Mouse (Mus musculus): ENCODE data around the gene Hmgn1. TPM values are rescaled to one million over a fixed set of nuclear protein-coding genes. Genes with fewer than 3 reads are reported as not detected.

The Hmgn1 gene
- 284 and 309 TPM in 2 replicates for polyA plus RNA-seq (2011; ENCODE audit: insufficient read depth, insufficient read length, low read depth, missing spikeins)

DNA sequence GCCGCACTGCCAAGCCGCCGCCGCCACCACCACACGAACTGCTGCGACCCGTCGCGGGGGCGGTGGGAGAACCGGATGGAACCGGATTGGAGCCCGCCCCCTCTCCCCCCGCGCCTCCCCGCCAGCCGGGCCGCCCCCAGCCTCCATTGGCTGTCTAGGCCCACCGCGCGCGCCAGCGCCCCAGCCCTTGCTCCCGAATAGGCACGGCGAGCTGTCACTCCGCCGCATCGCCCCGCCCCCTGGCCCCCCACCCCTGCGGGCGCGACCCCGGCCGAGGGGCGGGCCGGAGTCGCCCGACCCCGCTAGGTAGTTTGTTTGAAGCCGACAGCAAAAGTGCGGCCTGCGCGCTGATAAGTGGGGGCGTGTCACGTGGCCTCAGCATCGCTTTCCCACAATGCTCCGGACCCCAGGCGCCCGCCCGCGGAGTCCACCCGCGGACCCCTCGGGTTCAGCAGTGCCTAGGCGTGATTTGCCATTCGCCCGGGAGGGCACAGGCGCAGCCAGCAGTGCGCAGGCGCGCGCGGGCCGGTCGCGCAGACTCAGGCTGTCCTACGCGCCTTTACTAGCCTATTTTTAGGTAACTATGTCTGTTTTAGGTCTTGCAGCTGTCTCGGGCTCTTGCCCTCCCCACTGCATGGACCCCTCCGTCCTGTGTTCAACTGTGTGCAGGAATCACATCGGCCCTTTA lies at the start of gene Hmgn1:
Gene Hmgn1 (minus strand): TSS at position 73 of the 688 bp plus-strand sequence.
- no peaks in the 10 kb centered on the region for H3K27me3 ChIP-seq (ENCODE audit: control insufficient read depth, insufficient read depth, low read length, poor library complexity, severe bottlenecking)
- H3K36me3 ChIP-seq (ENCODE audit: control insufficient read depth, insufficient read depth, low read length, poor library complexity, severe bottlenecking) = peaks cover 32% of the 10 kb centered on the region
- no peaks in the 10 kb centered on the region for H3K9me3 ChIP-seq (replicated peaks; ENCODE audit: control insufficient read depth, insufficient read depth, low read length, poor library complexity, severe bottlenecking)
- peaks cover 2% of the 10 kb centered on the region for H3K4me1 ChIP-seq (ENCODE audit: control insufficient read depth, insufficient read depth, low read length)
- peak within 1 kb of the TSS; percentile 25; the same call in 1 of the 2 replicates for H3K27ac ChIP-seq (ENCODE audit: insufficient read depth, low read length)
- peak within 1 kb of the TSS; percentile 78 for H3K4me3 ChIP-seq (ENCODE audit: low read depth, low read length)
- peak; percentile 95 for TF ChIP-seq POLR2A (IDR thresholded peaks at IDR 0.05; ENCODE audit: insufficient read depth, low read length)
- no peak for TF ChIP-seq EP300 (IDR thresholded peaks at IDR 0.05; ENCODE audit: insufficient read depth, low read depth, low read length)
- TF ChIP-seq CTCF (IDR thresholded peaks at IDR 0.05; ENCODE audit: low read depth, low read length) = no peak
- H3K9ac ChIP-seq (ENCODE audit: low read depth, poor library complexity, severe bottlenecking) = peak within 1 kb of the TSS; percentile 98

DNA sequence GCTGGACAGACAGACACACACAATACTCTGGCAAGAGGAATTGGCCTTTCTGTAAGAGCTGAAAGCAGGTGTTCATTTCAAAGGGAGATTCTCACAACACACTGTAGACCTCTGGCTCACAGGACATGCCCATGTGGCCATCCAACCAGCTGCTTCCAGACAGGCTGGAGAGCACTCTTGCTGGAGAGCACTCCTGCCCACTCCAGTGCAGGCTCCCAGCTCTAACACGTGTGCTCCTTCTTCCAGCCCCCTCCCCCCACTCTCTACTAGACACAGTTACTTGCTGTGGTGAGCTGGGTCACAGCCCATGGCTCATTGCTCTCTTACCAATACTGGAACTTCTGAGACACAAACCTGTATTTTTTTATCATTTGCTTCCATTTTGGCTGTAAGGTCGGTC lies 47.9 kb upstream of the Hmgn1 start:
- Histone ChIP-seq H3K9ac (ENCODE audit: low read depth, poor library complexity, severe bottlenecking) (no peak overlapping the region), H3K27me3 (ENCODE audit: control insufficient read depth, insufficient read depth, low read length, poor library complexity, severe bottlenecking) (no peaks in the 10 kb centered on the region), H3K4me3 (ENCODE audit: low read depth, low read length) (no peak overlapping the region), H3K4me1 (ENCODE audit: control insufficient read depth, insufficient read depth, low read length) (no peaks in the 10 kb centered on the region), H3K27ac (ENCODE audit: insufficient read depth, low read length) (no peak overlapping the region), H3K9me3 (replicated peaks; ENCODE audit: control insufficient read depth, insufficient read depth, low read length, poor library complexity, severe bottlenecking) (peaks cover 3% of the 10 kb centered on the region; the same call in 1 of the 2 replicates), H3K36me3 (ENCODE audit: control insufficient read depth, insufficient read depth, low read length, poor library complexity, severe bottlenecking) (no peaks in the 10 kb centered on the region)
- TF ChIP-seq POLR2A (IDR thresholded peaks at IDR 0.05; ENCODE audit: insufficient read depth, low read length) = no peak
- no peak for TF ChIP-seq CTCF (IDR thresholded peaks at IDR 0.05; ENCODE audit: low read depth, low read length)
- no peak for TF ChIP-seq EP300 (IDR thresholded peaks at IDR 0.05; ENCODE audit: insufficient read depth, low read depth, low read length)

DNA sequence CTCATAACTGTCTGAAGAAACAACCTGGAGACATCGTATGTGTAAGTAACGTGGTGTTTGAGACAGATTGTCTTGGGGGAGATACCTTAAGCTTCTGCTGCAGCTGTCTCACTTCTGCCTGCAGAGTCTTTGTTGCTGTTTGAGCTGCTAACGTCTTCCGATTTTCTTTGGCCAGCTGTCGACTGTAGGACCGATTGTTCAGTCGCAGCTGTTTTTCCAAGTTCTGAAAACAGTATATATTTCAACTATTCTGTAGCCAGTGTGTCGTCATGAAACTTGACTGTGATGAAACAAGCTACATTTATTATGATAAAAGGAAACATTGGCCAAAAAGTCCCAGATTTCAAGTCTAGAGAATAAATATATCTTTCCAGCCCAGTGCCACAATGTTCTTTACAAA lies 46.1 kb upstream of the Hmgn1 start:
- TF ChIP-seq CTCF (IDR thresholded peaks at IDR 0.05; ENCODE audit: low read depth, low read length) (no peak), EP300 (IDR thresholded peaks at IDR 0.05; ENCODE audit: insufficient read depth, low read depth, low read length) (no peak), POLR2A (IDR thresholded peaks at IDR 0.05; ENCODE audit: insufficient read depth, low read length) (no peak)
- Histone ChIP-seq H3K9me3 (replicated peaks; ENCODE audit: control insufficient read depth, insufficient read depth, low read length, poor library complexity, severe bottlenecking) (0 out of 2 replicates have a peak, but pooled peaks cover under 1% of the 10 kb centered on the region), H3K4me1 (ENCODE audit: control insufficient read depth, insufficient read depth, low read length) (no peaks in the 10 kb centered on the region), H3K4me3 (ENCODE audit: low read depth, low read length) (no peak overlapping the region), H3K27me3 (ENCODE audit: control insufficient read depth, insufficient read depth, low read length, poor library complexity, severe bottlenecking) (no peaks in the 10 kb centered on the region), H3K27ac (ENCODE audit: insufficient read depth, low read length) (no peak overlapping the region), H3K9ac (ENCODE audit: low read depth, poor library complexity, severe bottlenecking) (no peak overlapping the region), H3K36me3 (ENCODE audit: control insufficient read depth, insufficient read depth, low read length, poor library complexity, severe bottlenecking) (no peaks in the 10 kb centered on the region)

DNA sequence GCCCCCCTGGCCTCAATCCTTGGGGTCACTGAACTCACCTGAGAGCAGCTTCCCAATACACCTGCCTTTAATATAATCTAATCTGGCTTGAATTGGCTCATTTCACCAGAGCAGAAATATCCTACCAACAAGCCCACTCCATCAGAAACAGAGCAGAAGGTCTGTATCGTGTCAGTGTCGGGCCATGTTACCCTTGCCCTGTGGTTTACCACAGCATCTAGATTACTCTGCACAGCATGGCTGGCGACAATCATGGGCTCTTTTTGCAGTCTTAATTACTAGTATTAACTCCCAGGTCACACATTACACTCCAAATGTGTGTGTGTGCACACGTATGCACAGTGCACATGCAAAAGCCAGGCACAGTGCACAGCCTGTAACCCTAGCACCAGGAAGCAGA lies 41.3 kb upstream of the Hmgn1 start:
- no peak for TF ChIP-seq CTCF (IDR thresholded peaks at IDR 0.05; ENCODE audit: low read depth, low read length)
- TF ChIP-seq EP300 (IDR thresholded peaks at IDR 0.05; ENCODE audit: insufficient read depth, low read depth, low read length) = no peak
- no peak for TF ChIP-seq POLR2A (IDR thresholded peaks at IDR 0.05; ENCODE audit: insufficient read depth, low read length)
- Histone ChIP-seq H3K36me3 (ENCODE audit: control insufficient read depth, insufficient read depth, low read length, poor library complexity, severe bottlenecking) (no peaks in the 10 kb centered on the region), H3K27ac (ENCODE audit: insufficient read depth, low read length) (no peak overlapping the region), H3K4me3 (ENCODE audit: low read depth, low read length) (no peak overlapping the region), H3K9ac (ENCODE audit: low read depth, poor library complexity, severe bottlenecking) (no peak overlapping the region), H3K9me3 (replicated peaks; ENCODE audit: control insufficient read depth, insufficient read depth, low read length, poor library complexity, severe bottlenecking) (no peaks in the 10 kb centered on the region; the same call in 1 of the 2 replicates), H3K4me1 (ENCODE audit: control insufficient read depth, insufficient read depth, low read length) (no peaks in the 10 kb centered on the region), H3K27me3 (ENCODE audit: control insufficient read depth, insufficient read depth, low read length, poor library complexity, severe bottlenecking) (no peaks in the 10 kb centered on the region)

DNA sequence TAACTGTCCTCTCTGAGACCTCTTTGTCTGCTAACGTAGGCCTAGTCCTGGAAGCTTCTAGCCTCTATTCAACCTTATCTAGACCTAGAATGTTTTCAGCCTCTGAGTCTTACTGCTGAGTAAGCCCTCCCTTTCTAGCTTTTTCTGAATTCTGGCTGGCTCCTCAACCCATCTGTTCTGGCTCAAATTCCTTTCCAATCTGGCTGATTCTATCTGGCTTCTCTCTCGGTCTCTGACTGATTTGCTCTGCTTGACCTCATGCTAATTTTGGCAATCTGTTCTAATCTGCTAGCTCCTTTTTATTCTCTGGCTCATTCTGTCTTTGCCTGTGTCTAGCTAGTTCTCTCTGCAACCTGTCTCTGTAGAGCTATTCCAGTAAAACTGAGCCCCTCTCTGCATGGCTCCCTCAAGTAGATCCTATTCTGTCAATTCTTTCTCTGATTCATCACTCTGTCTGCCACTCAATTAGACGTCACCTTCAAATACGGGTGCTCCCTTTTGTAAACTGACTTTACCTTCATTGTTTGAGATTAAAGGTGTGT lies 38.3 kb upstream of the Hmgn1 start:
- H3K9me3 ChIP-seq (replicated peaks; ENCODE audit: control insufficient read depth, insufficient read depth, low read length, poor library complexity, severe bottlenecking) = no peaks in the 10 kb centered on the region; the same call in 1 of the 2 replicates
- no peaks in the 10 kb centered on the region for H3K27me3 ChIP-seq (ENCODE audit: control insufficient read depth, insufficient read depth, low read length, poor library complexity, severe bottlenecking)
- no peak overlapping the region for H3K9ac ChIP-seq (ENCODE audit: low read depth, poor library complexity, severe bottlenecking)
- H3K4me1 ChIP-seq (ENCODE audit: control insufficient read depth, insufficient read depth, low read length) = no peaks in the 10 kb centered on the region
- H3K36me3 ChIP-seq (ENCODE audit: control insufficient read depth, insufficient read depth, low read length, poor library complexity, severe bottlenecking) = no peaks in the 10 kb centered on the region
- TF ChIP-seq POLR2A (IDR thresholded peaks at IDR 0.05; ENCODE audit: insufficient read depth, low read length) = no peak
- no peak for TF ChIP-seq EP300 (IDR thresholded peaks at IDR 0.05; ENCODE audit: insufficient read depth, low read depth, low read length)
- no peak for TF ChIP-seq CTCF (IDR thresholded peaks at IDR 0.05; ENCODE audit: low read depth, low read length)
- no peak overlapping the region for H3K4me3 ChIP-seq (ENCODE audit: low read depth, low read length)
- H3K27ac ChIP-seq (ENCODE audit: insufficient read depth, low read length) = no peak overlapping the region

DNA sequence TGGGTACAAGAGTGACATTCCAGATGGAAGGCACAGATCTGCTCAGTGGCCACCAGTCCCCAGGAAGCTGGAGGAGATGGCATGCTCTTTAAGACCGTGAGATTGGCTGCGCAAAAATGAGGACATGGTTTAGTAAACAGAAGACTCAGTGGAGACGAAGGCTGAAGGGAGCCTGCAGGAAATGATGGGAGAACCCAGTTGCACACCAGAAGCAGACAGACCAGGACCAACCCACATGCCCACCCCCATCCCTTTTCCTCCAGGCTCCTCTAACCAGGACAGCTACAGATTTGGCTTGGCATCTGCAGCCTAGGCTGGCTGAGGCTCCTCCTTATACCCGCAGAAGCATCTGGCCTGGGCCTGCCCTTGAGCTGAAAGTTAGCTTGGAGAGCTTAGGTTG lies 33.8 kb upstream of the Hmgn1 start:
- Histone ChIP-seq H3K27ac (ENCODE audit: insufficient read depth, low read length) (no peak overlapping the region), H3K9ac (ENCODE audit: low read depth, poor library complexity, severe bottlenecking) (no peak overlapping the region), H3K27me3 (ENCODE audit: control insufficient read depth, insufficient read depth, low read length, poor library complexity, severe bottlenecking) (no peaks in the 10 kb centered on the region), H3K9me3 (replicated peaks; ENCODE audit: control insufficient read depth, insufficient read depth, low read length, poor library complexity, severe bottlenecking) (no peaks in the 10 kb centered on the region), H3K4me3 (ENCODE audit: low read depth, low read length) (no peak overlapping the region), H3K4me1 (ENCODE audit: control insufficient read depth, insufficient read depth, low read length) (no peaks in the 10 kb centered on the region), H3K36me3 (ENCODE audit: control insufficient read depth, insufficient read depth, low read length, poor library complexity, severe bottlenecking) (no peaks in the 10 kb centered on the region)
- no peak for TF ChIP-seq CTCF (IDR thresholded peaks at IDR 0.05; ENCODE audit: low read depth, low read length)
- TF ChIP-seq POLR2A (IDR thresholded peaks at IDR 0.05; ENCODE audit: insufficient read depth, low read length) = no peak
- no peak for TF ChIP-seq EP300 (IDR thresholded peaks at IDR 0.05; ENCODE audit: insufficient read depth, low read depth, low read length)

Measured in ES-Bruce4 (cell line).